Mouse (Mus musculus) testis, adult 2 months (tissue): ENCODE data around the gene Zfp652. TPM values are rescaled to one million over a fixed set of nuclear protein-coding genes. Genes with fewer than 3 reads are reported as not detected.
A peak's percentile ranks its signal among the peaks of the same experiment; 100 is the strongest.

Experiments used
- H3K27ac ChIP-seq: fragments of 200-500 bp; 2 replicates; pipeline ENCODE4 v1.5.1; 2012; ENCODE audit warnings: low read depth, low read length; ENCODE audit not compliant: control insufficient read depth, insufficient read depth
- H3K27me3 ChIP-seq: fragments of 200-500 bp; 2 replicates; pipeline ENCODE4 v1.6.1; 2012; ENCODE audit warnings: mild to moderate bottlenecking, low read length, moderate library complexity; ENCODE audit not compliant: control insufficient read depth, insufficient read depth
- H3K36me3 ChIP-seq: fragments of 200-500 bp; 2 replicates; pipeline ENCODE4 v1.6.1; 2012; ENCODE audit warnings: mild to moderate bottlenecking, low read length; ENCODE audit not compliant: control insufficient read depth, insufficient read depth
- H3K4me1 ChIP-seq: fragments of 200-500 bp; 2 replicates; pipeline ENCODE4 v1.6.1; 2012; ENCODE audit warnings: low read length; ENCODE audit not compliant: control insufficient read depth, insufficient read depth
- H3K4me3 ChIP-seq: fragments of 200-500 bp; 2 replicates; pipeline ENCODE4 v1.5.1; 2012; ENCODE audit warnings: low read depth, mild to moderate bottlenecking, low read length, moderate library complexity, mixed read lengths; ENCODE audit not compliant: control insufficient read depth
- CTCF ChIP-seq: fragments of 200-500 bp; IDR thresholded peaks from 2 replicates; pipeline ENCODE4 v1.5.1; 2012; ENCODE audit warnings: low read depth, mild to moderate bottlenecking, inconsistent platforms, low read length, moderate library complexity; ENCODE audit not compliant: control insufficient read depth, insufficient read depth, insufficient replicate concordance
- POLR2A ChIP-seq: fragments of 200-500 bp; IDR thresholded peaks from 2 replicates; pipeline ENCODE4 v1.6.1; 2012; ENCODE audit warnings: low read depth, mild to moderate bottlenecking, inconsistent platforms, low read length, moderate library complexity; ENCODE audit not compliant: control insufficient read depth
- polyA plus RNA-seq: library from polyadenylated mRNA; depleted of rRNA; stranded (reverse); fragments of >200 nt; gene quantifications from 2 replicates; pipeline ENCODE4 v1.2.3, GENCODE M21; 2012

Gene Zfp652
- polyA plus RNA-seq, 1 experiment: 11.8 TPM

GRCm38 (mm10) chr11:95858528-95859467 lies 146.3 kb downstream of the Zfp652 start:
- H3K27me3 ChIP-seq: no peaks in the 10 kb centered on the region
- TF ChIP-seq CTCF (no peak), POLR2A (peak; percentile 29; the same call in 1 of the 2 replicates)
- H3K4me1 ChIP-seq: peaks cover 6% of the 10 kb centered on the region
- H3K27ac ChIP-seq: peak overlapping the region; percentile 98
- no peaks in the 10 kb centered on the region for H3K36me3 ChIP-seq
- peak overlapping the region; percentile 98 for H3K4me3 ChIP-seq

GRCm38 (mm10) chr11:95859468-95859855 lies 147.0 kb downstream of the Zfp652 start:
- H3K4me1 ChIP-seq: peaks cover 6% of the 10 kb centered on the region
- H3K27me3 ChIP-seq: no peaks in the 10 kb centered on the region
- H3K27ac ChIP-seq: peak overlapping the region; percentile 98
- H3K36me3 ChIP-seq: no peaks in the 10 kb centered on the region
- H3K4me3 ChIP-seq: peak overlapping the region; percentile 98
- peak; percentile 12; the same call in 1 of the 2 replicates for TF ChIP-seq POLR2A
- no peak for TF ChIP-seq CTCF

GRCm38 (mm10) chr11:95860071-95860490 lies 147.6 kb downstream of the Zfp652 start:
- Histone ChIP-seq H3K4me1 (peaks cover 4% of the 10 kb centered on the region), H3K36me3 (no peaks in the 10 kb centered on the region), H3K27me3 (no peaks in the 10 kb centered on the region), H3K4me3 (peak overlapping the region; percentile 98; the same call in 1 of the 2 replicates), H3K27ac (no peak overlapping the region)
- TF ChIP-seq POLR2A (no peak), CTCF (no peak)

GRCm38 (mm10) chr11:95861397-95861796 lies 148.9 kb downstream of the Zfp652 start:
- Histone ChIP-seq H3K4me3 (no peak overlapping the region), H3K27me3 (no peaks in the 10 kb centered on the region), H3K27ac (no peak overlapping the region), H3K4me1 (peaks cover 4% of the 10 kb centered on the region), H3K36me3 (no peaks in the 10 kb centered on the region)
- no peak for TF ChIP-seq CTCF
- no peak for TF ChIP-seq POLR2A

- H3K27ac ChIP-seq: no peak overlapping the region
These were observed 157.0 kb downstream of the Zfp652 start for GRCm38 (mm10) chr11:95869442-95869841.

DNA sequence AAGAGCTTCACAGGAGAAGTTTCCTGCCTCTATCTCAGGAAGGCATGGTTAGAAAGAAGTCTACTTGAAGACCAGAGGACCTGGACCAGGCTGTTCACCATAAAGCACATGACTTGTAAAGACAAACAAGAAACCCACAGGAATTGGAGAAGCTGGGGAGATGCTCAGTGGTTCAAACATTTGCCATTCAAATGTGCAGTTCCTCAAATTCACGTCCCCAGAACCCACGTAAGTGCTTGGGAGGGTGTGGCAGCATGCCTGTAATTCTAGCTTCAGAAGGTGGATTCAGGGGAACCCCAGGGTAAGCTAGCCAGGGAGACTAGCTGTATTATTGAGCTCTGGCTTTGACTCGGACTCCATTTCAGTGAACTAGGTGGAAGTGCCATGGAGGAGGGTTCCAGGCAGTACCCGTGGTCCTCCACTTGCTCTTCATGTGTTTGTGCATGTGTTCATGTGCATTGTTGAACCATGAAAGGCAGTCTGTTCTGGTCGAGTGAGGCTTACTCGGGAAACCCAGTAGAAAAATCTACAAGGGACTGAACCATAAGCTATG lies 157.5 kb downstream of the Zfp652 start:
- no peaks in the 10 kb centered on the region; the same call in 1 of the 2 replicates for H3K4me1 ChIP-seq
- TF ChIP-seq POLR2A: no peak
- TF ChIP-seq CTCF: no peak
- H3K4me3 ChIP-seq: no peak overlapping the region
- no peak overlapping the region for H3K27ac ChIP-seq
- H3K27me3 ChIP-seq: no peaks in the 10 kb centered on the region
- no peaks in the 10 kb centered on the region for H3K36me3 ChIP-seq

More at GRCm38 (mm10) chr11:95869442-95869841, 157.0 kb downstream of the Zfp652 start:
- TF ChIP-seq CTCF (no peak), POLR2A (no peak)
- Histone ChIP-seq H3K4me3 (no peak overlapping the region), H3K4me1 (no peaks in the 10 kb centered on the region; the same call in 1 of the 2 replicates), H3K36me3 (no peaks in the 10 kb centered on the region), H3K27me3 (no peaks in the 10 kb centered on the region)

DNA sequence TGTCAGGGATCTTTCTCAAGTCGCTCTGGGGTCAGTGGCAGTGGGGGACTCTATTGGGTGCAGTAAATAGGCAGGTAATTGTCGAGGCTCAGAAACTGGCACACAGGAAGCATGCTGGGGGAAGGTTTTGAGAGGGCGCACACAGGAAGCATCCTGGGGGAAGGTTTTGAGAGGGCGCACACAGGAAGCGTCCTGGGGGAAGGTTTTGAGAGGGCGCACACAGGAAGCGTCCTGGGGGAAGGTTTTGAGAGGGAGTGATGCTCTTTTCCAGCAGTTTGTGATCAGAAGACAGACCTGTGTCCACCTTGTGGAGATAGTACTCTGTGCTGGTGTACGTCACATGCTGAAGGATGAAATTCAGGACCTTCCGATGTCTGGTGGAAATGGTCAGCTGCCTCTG lies 163.3 kb downstream of the Zfp652 start:
- peak; percentile 48; the same call in 1 of the 2 replicates for TF ChIP-seq POLR2A
- no peak for TF ChIP-seq CTCF
- Histone ChIP-seq H3K36me3 (no peaks in the 10 kb centered on the region), H3K27me3 (no peaks in the 10 kb centered on the region), H3K4me1 (no peaks in the 10 kb centered on the region; the same call in none of the 2 replicates), H3K27ac (peak overlapping the region; percentile 91), H3K4me3 (peak overlapping the region; percentile 92)
